Mouse (Mus musculus) lung, adult 2 months (tissue): Measurements from ENCODE around the gene Catsperd.

ENCODE experiments used
- CTCF ChIP-seq: fragments of 200-500 bp; IDR thresholded peaks from 2 replicates; pipeline ENCODE4 v1.5.1; 2011; ENCODE audit warnings: mild to moderate bottlenecking, low read length, control low read depth; ENCODE audit not compliant: insufficient read depth
- POLR2A ChIP-seq: fragments of 200-500 bp; IDR thresholded peaks from 2 replicates; pipeline ENCODE4 v1.6.1; 2011; ENCODE audit warnings: low read depth, mild to moderate bottlenecking, control low read depth, low read length, borderline replicate concordance; ENCODE audit errors: extremely low read depth

DNA sequence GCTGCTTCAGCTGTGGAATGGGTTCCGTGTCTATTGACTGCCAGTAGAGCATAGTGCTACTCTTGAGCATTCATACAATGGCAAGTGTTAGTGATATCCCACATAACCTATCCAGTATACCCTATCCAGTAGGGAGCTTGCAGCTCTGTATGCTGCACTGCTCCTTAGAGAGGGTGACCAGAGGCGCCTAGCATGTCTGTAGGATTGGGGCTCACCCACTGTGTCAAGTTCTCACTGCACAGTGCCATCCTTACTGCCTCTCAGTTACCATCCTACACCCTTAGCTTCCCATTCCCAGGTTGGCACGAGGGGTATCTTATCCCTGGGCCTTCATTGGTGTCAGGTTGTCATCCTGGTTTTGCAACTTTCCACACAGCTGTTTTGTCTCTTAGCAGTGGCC is 23.5 kb upstream of the Catsperd start:
- no peak for TF ChIP-seq CTCF
- no peak for TF ChIP-seq POLR2A
